Mouse (Mus musculus) myocyte (in vitro differentiated cells): Measurements from ENCODE around the gene Lgals2. TPM values are rescaled to one million over a fixed set of nuclear protein-coding genes. Genes with fewer than 3 reads are reported as not detected.
A peak's percentile ranks its signal among the peaks of the same experiment; 100 is the strongest.

ENCODE experiments used
- H3K27me3 ChIP-seq: one replicate; pipeline ENCODE4 v1.6.1; 2011; ENCODE audit not compliant: control insufficient read depth, insufficient read depth, insufficient read length
- H3K36me3 ChIP-seq: one replicate; pipeline ENCODE4 v1.6.1; 2011; ENCODE audit not compliant: control insufficient read depth, insufficient read depth
- H3K4me2 ChIP-seq: one replicate; pipeline ENCODE4 v1.6.1; 2011; ENCODE audit warnings: low read depth, control low read depth
- H3K4me3 ChIP-seq: one replicate; pipeline ENCODE4 v1.5.1; 2011; ENCODE audit warnings: mild to moderate bottlenecking, control low read depth, moderate library complexity
- H3K79me2 ChIP-seq: one replicate; pipeline ENCODE4 v1.6.1; 2011; ENCODE audit not compliant: control insufficient read depth, insufficient read depth
- H3ac ChIP-seq: one replicate; pipeline ENCODE4 v1.6.1; 2011; ENCODE audit not compliant: control insufficient read depth, insufficient read length
- CEBPB ChIP-seq: IDR thresholded peaks from 2 replicates; pipeline ENCODE4 v1.6.1; 2011; ENCODE audit warnings: mild to moderate bottlenecking, moderate library complexity; ENCODE audit not compliant: poor library complexity, insufficient read depth, severe bottlenecking
- E2F4 ChIP-seq: IDR thresholded peaks from one replicate; pipeline ENCODE4 v1.6.1; 2011; ENCODE audit warnings: mild to moderate bottlenecking, control low read depth, moderate library complexity; ENCODE audit not compliant: insufficient read depth
- MAX ChIP-seq: IDR thresholded peaks from one replicate; pipeline ENCODE4 v1.6.1; 2011; ENCODE audit warnings: low read depth, mild to moderate bottlenecking, control low read depth
- MYOD1 ChIP-seq, 3 experiments: IDR thresholded peaks; one replicate each; pipeline ENCODE4 v1.6.1; 2011; ENCODE audit warnings: control low read depth in 2 of 3, low read depth in 2 of 3, mild to moderate bottlenecking in 2 of 3, moderate library complexity in 1 of 3; ENCODE audit not compliant: insufficient read length in 2 of 3, control insufficient read depth in 1 of 3
- MYOG ChIP-seq, 3 experiments: IDR thresholded peaks; one replicate each; pipeline ENCODE4 v1.6.1; 2011; ENCODE audit warnings: control low read depth in 2 of 3, low read depth in 2 of 3, mild to moderate bottlenecking in 2 of 3; ENCODE audit not compliant: insufficient read length in 2 of 3, control insufficient read depth in 1 of 3, insufficient read depth in 1 of 3
- POLR2A ChIP-seq: IDR thresholded peaks from one replicate; pipeline ENCODE4 v1.6.1; 2011; ENCODE audit warnings: low read depth, mild to moderate bottlenecking, control low read depth, moderate library complexity; ENCODE audit not compliant: insufficient read length
- POLR2AphosphoS2 ChIP-seq: IDR thresholded peaks from one replicate; pipeline ENCODE4 v1.6.1; 2011; ENCODE audit warnings: low read depth, control low read depth; ENCODE audit not compliant: insufficient read length
- REST ChIP-seq: IDR thresholded peaks from one replicate; pipeline ENCODE4 v1.6.1; 2011; ENCODE audit warnings: mild to moderate bottlenecking, control low read depth, moderate library complexity; ENCODE audit not compliant: insufficient read depth, insufficient read length
- SRF ChIP-seq: IDR thresholded peaks from one replicate; pipeline ENCODE4 v1.6.1; 2011; ENCODE audit warnings: low read depth; ENCODE audit not compliant: control insufficient read depth, insufficient read length
- TCF12 ChIP-seq: IDR thresholded peaks from one replicate; pipeline ENCODE4 v1.6.1; 2011; ENCODE audit warnings: mild to moderate bottlenecking, control low read depth; ENCODE audit not compliant: poor library complexity, insufficient read depth, severe bottlenecking
- TCF3 ChIP-seq: IDR thresholded peaks from one replicate; pipeline ENCODE4 v1.6.1; 2011; ENCODE audit warnings: low read depth, control low read depth; ENCODE audit not compliant: insufficient read length
- USF1 ChIP-seq: IDR thresholded peaks from one replicate; pipeline ENCODE4 v1.6.1; 2011; ENCODE audit warnings: low read depth, mild to moderate bottlenecking, control low read depth, moderate library complexity
- polyA plus RNA-seq: library from polyadenylated mRNA; unstranded; fragments of >200 nt; fragmentation: generic; extraction: Trizol; gene quantifications from one replicate; pipeline ENCODE4 v1.2.1, GENCODE M21; 2012; ENCODE audit warnings: missing spikeins

The Lgals2 gene
- polyA plus RNA-seq, 1 experiment = 2.2 TPM

- TF ChIP-seq TCF3 = no peak
- TF ChIP-seq REST = no peak
- TF ChIP-seq CEBPB = no peak
- no peak for TF ChIP-seq MAX
- TF ChIP-seq POLR2AphosphoS2 = no peak
- no peak for TF ChIP-seq E2F4
- peak; percentile 75 for TF ChIP-seq USF1
- TF ChIP-seq SRF = no peak
- Histone ChIP-seq H3K4me2 (no peak overlapping the region), H3ac (no peak overlapping the region), H3K4me3 (no peak overlapping the region), H3K79me2 (no peaks in the 10 kb centered on the region), H3K36me3 (no peaks in the 10 kb centered on the region), H3K27me3 (no peaks in the 10 kb centered on the region)
Measured at GRCm38 (mm10) chr15:78863154-78863553, 7.8 kb upstream of the Lgals2 start.

- H3K79me2 ChIP-seq = no peaks in the 10 kb centered on the region
- H3K36me3 ChIP-seq = no peaks in the 10 kb centered on the region
- no peak overlapping the region for H3K4me3 ChIP-seq
- H3K27me3 ChIP-seq = no peaks in the 10 kb centered on the region
- H3ac ChIP-seq = no peak overlapping the region
- no peak overlapping the region for H3K4me2 ChIP-seq
- no peak for TF ChIP-seq SRF
- no peak for TF ChIP-seq MYOD1 (IDR thresholded peaks at IDR 0.05; ENCODE audit: control insufficient read depth in 1 of 3, insufficient read length in 2 of 3, low read depth in 2 of 3)
- TF ChIP-seq TCF12 = no peak
- no peak for TF ChIP-seq POLR2A
- TF ChIP-seq USF1 = no peak
- TF ChIP-seq CEBPB = no peak
- TF ChIP-seq MAX = no peak
Measured at GRCm38 (mm10) chr15:78862280-78862679, 7.0 kb upstream of the Lgals2 start.

- no peak overlapping the region for H3K4me2 ChIP-seq
- no peaks in the 10 kb centered on the region for H3K79me2 ChIP-seq
- H3K36me3 ChIP-seq = no peaks in the 10 kb centered on the region
- no peak overlapping the region for H3K4me3 ChIP-seq
- no peaks in the 10 kb centered on the region for H3K27me3 ChIP-seq
- TF ChIP-seq MAX (no peak), REST (no peak), CEBPB (no peak), POLR2AphosphoS2 (no peak), SRF (no peak), USF1 (no peak), MYOD1 (IDR thresholded peaks at IDR 0.05; ENCODE audit: control insufficient read depth in 1 of 3, insufficient read length in 2 of 3, low read depth in 2 of 3) (no peak), TCF3 (no peak), POLR2A (no peak), MYOG (IDR thresholded peaks at IDR 0.05; ENCODE audit: control insufficient read depth in 1 of 3, insufficient read depth in 1 of 3, insufficient read length in 2 of 3, low read depth in 2 of 3) (no peak), TCF12 (no peak), E2F4 (no peak)
- H3ac ChIP-seq = no peak overlapping the region
Measured at GRCm38 (mm10) chr15:78859714-78860113, 4.4 kb upstream of the Lgals2 start.

- Histone ChIP-seq H3K36me3 (no peaks in the 10 kb centered on the region), H3K79me2 (no peaks in the 10 kb centered on the region), H3K4me2 (no peak overlapping the region), H3K4me3 (no peak overlapping the region), H3K27me3 (no peaks in the 10 kb centered on the region), H3ac (no peak overlapping the region)
- TF ChIP-seq E2F4 (no peak), CEBPB (no peak), REST (no peak), MAX (no peak), MYOG (IDR thresholded peaks at IDR 0.05; ENCODE audit: control insufficient read depth in 1 of 3, insufficient read depth in 1 of 3, insufficient read length in 2 of 3, low read depth in 2 of 3) (no peak), TCF3 (no peak), POLR2A (no peak), TCF12 (no peak), USF1 (no peak), SRF (no peak), POLR2AphosphoS2 (no peak), MYOD1 (IDR thresholded peaks at IDR 0.05; ENCODE audit: control insufficient read depth in 1 of 3, insufficient read length in 2 of 3, low read depth in 2 of 3) (no peak)
Measured at GRCm38 (mm10) chr15:78859311-78859710, 4.0 kb upstream of the Lgals2 start.

GRCm38 (mm10) chr15:78857009-78857408 is 1.7 kb upstream of the Lgals2 start:
- TF ChIP-seq POLR2AphosphoS2 (peak; percentile 22), MYOD1 (IDR thresholded peaks at IDR 0.05; ENCODE audit: control insufficient read depth in 1 of 3, insufficient read length in 2 of 3, low read depth in 2 of 3) (no peak), MAX (no peak)

More at GRCm38 (mm10) chr15:78857009-78857408, 1.7 kb upstream of the Lgals2 start:
- H3K4me3 ChIP-seq = no peak overlapping the region
- H3K27me3 ChIP-seq = no peaks in the 10 kb centered on the region
- H3ac ChIP-seq = no peak overlapping the region
- H3K79me2 ChIP-seq = no peaks in the 10 kb centered on the region
- peak overlapping the region; percentile 52 for H3K4me2 ChIP-seq
- no peaks in the 10 kb centered on the region for H3K36me3 ChIP-seq
